Mouse (Mus musculus): ENCODE results near the gene Rag2. TPM values are rescaled to one million over a fixed set of nuclear protein-coding genes. Genes with fewer than 3 reads are reported as not detected.

Rag2 gene
- polyA plus RNA-seq, 1 experiment from 2014 or later, result not detected

Other genes starting within 250 kb of the Rag2 start
- gene Rag1, start 24.8 kb downstream of the Rag2 start, polyA plus RNA-seq (2016; fragmentation: Nextera tagmentation; extraction: Ambion mirVana), result 0.03 TPM in 1 of 2 replicates, not detected in the other
- 52.5 and 53.3 TPM in 2 replicates for gene B230118H07Rik, start 24.8 kb downstream of the Rag2 start, polyA plus RNA-seq (2016; fragmentation: Nextera tagmentation; extraction: Ambion mirVana)
- 7.6 and 8.5 TPM in 2 replicates for gene Traf6, start 53.7 kb downstream of the Rag2 start, polyA plus RNA-seq (2016; fragmentation: Nextera tagmentation; extraction: Ambion mirVana)